Mouse (Mus musculus) cerebellum, adult 2 months (tissue): ENCODE results near the gene Mpzl3. TPM values are rescaled to one million over a fixed set of nuclear protein-coding genes. Genes with fewer than 3 reads are reported as not detected.

Experiments
- DNase-seq, 2 experiments: peaks; one replicate each; pipeline ENCODE4 v3.0.0; 2021
- H3K27ac ChIP-seq: fragments of 200-500 bp; 2 replicates; pipeline ENCODE4 v1.5.1; 2012; ENCODE audit warnings: low read length, control low read depth, inconsistent platforms; ENCODE audit not compliant: insufficient read depth
- H3K27me3 ChIP-seq: fragments of 200-500 bp; 2 replicates; pipeline ENCODE4 v1.6.1; 2012; ENCODE audit warnings: inconsistent platforms, mild to moderate bottlenecking, low read length, moderate library complexity; ENCODE audit not compliant: control insufficient read depth, insufficient read depth
- H3K4me1 ChIP-seq: fragments of 200-500 bp; 2 replicates; pipeline ENCODE4 v1.6.1; 2011; ENCODE audit warnings: low read length; ENCODE audit not compliant: control insufficient read depth, insufficient read depth
- H3K4me3 ChIP-seq: fragments of 200-500 bp; replicated peaks from 2 replicates; pipeline ENCODE3; 2011; ENCODE audit warnings: mild to moderate bottlenecking, low read depth, low read length, control low read depth; ENCODE audit not compliant: insufficient read depth
- CTCF ChIP-seq: fragments of 200-500 bp; IDR thresholded peaks from 2 replicates; pipeline ENCODE4 v1.5.1; 2011; ENCODE audit warnings: low read depth, mild to moderate bottlenecking, control low read depth, low read length, moderate library complexity, borderline replicate concordance; ENCODE audit not compliant: insufficient read depth
- POLR2A ChIP-seq: fragments of 200-500 bp; IDR thresholded peaks from 2 replicates; pipeline ENCODE4 v1.6.1; 2011; ENCODE audit warnings: low read length, control low read depth, borderline replicate concordance; ENCODE audit not compliant: insufficient read depth
- WGBS: fragments of 180-500 bp; shearing (Covaris S2); methylation state at CpG from one replicate; pipeline ENCODE4 v1.1.7; 2018; 5-methylcytosine and 5-hydroxymethylcytosine counted together
- polyA plus RNA-seq: library from polyadenylated mRNA; depleted of rRNA; stranded (reverse); fragments of >200 nt; gene quantifications from 2 replicates; pipeline ENCODE4 v1.2.3, GENCODE M21; 2012

Mpzl3 gene
- polyA plus RNA-seq, 1 experiment = 7.4 TPM

- Histone ChIP-seq H3K27ac (no peak overlapping the region), H3K4me3 (no peak overlapping the region), H3K27me3 (no peaks in the 10 kb centered on the region), H3K4me1 (0 out of 2 replicates have a peak, but pooled peaks cover 2% of the 10 kb centered on the region)
- WGBS = 83% methylated on average over 6 of the region's 6 CpGs
- TF ChIP-seq CTCF = no peak
- TF ChIP-seq POLR2A = no peak
- no peak for DNase-seq
These were observed 40.4 kb downstream of the Mpzl3 start for GRCm38 (mm10) chr9:45095149-45095937.

GRCm38 (mm10) chr9:45097877-45098276 is 42.9 kb downstream of the Mpzl3 start:
- TF ChIP-seq POLR2A (no peak), CTCF (no peak)
- H3K4me3 ChIP-seq = no peak overlapping the region
- no peaks in the 10 kb centered on the region for H3K4me1 ChIP-seq
- DNase-seq = no peak
- no peak overlapping the region for H3K27ac ChIP-seq
- 75% methylated on average over 5 of the region's 5 CpGs for WGBS
- H3K27me3 ChIP-seq = no peaks in the 10 kb centered on the region; the same call in 1 of the 2 replicates

GRCm38 (mm10) chr9:45098426-45098825 is 43.4 kb downstream of the Mpzl3 start:
- TF ChIP-seq CTCF = no peak
- TF ChIP-seq POLR2A = no peak
- 30% methylated on average over 3 of the region's 3 CpGs for WGBS

DNA sequence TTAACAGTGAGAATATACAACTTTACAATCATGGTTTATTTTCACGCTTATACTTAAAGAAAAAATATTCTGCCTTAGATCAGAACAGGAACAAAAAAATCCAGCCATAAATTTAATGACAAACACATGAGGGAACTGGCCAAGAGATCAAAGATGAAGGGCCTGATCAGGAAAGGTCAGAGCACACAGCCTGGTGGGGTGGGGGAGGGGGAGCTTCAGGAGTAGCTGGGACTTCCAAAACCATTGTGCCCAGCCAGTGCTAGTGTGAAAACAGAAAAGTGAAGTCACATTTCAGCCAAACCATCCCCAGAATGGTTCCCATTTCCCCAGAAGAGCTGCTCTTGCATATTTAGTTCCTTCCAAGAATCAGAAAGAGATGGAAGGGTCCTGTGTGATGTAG is 47.5 kb downstream of the Mpzl3 start:
- Histone ChIP-seq H3K27me3 (no peaks in the 10 kb centered on the region; the same call in 1 of the 2 replicates), H3K4me3 (no peak overlapping the region), H3K4me1 (no peaks in the 10 kb centered on the region), H3K27ac (no peak overlapping the region)
- TF ChIP-seq CTCF = no peak
- no peak for TF ChIP-seq POLR2A
- 94% methylated on average over 1 of the region's 1 CpGs for WGBS
- DNase-seq = no peak

More at GRCm38 (mm10) chr9:45098426-45098825, 43.4 kb downstream of the Mpzl3 start:
- Histone ChIP-seq H3K27ac (no peak overlapping the region), H3K4me1 (no peaks in the 10 kb centered on the region), H3K27me3 (no peaks in the 10 kb centered on the region; the same call in 1 of the 2 replicates), H3K4me3 (no peak overlapping the region)
- DNase-seq = no peak

- Histone ChIP-seq H3K4me1 (no peaks in the 10 kb centered on the region), H3K4me3 (no peak overlapping the region), H3K27me3 (no peaks in the 10 kb centered on the region; the same call in 1 of the 2 replicates), H3K27ac (no peak overlapping the region)
- 74% methylated on average over 11 of the region's 11 CpGs for WGBS
- DNase-seq = no peak
- TF ChIP-seq CTCF = no peak
These were observed 48.4 kb downstream of the Mpzl3 start for GRCm38 (mm10) chr9:45103211-45103979.

GRCm38 (mm10) chr9:45105596-45106374 is 50.8 kb downstream of the Mpzl3 start:
- Histone ChIP-seq H3K4me3 (no peak overlapping the region), H3K4me1 (no peaks in the 10 kb centered on the region), H3K27ac (no peak overlapping the region), H3K27me3 (no peaks in the 10 kb centered on the region; the same call in 1 of the 2 replicates)
- no peak for DNase-seq
- WGBS = 81% methylated on average over 2 of the region's 2 CpGs
- TF ChIP-seq CTCF (no peak), POLR2A (no peak)

DNA sequence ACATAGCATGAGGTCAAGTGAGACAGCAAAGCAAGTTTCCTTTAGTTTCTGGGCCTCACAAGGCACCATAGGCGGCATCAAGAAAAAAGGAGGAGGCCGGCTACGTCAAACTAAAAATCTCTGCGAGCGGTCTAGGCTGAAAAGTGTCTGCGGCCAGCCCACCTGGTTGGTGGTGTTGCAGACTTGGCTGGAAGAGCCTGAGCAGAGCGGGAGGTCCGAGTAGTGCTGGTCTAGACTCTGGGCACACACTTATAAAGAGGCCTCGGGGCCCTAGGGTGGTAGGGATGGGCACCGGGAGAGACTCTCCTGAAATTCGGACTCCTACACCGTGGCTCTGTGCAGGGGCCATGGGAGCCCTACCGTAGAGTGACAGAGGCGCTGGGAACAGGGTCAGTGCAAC is 60.7 kb downstream of the Mpzl3 start:
- TF ChIP-seq CTCF (no peak), POLR2A (peak; percentile 63; the same call in 1 of the 2 replicates)
- Histone ChIP-seq H3K4me3 (peak overlapping the region; percentile 90), H3K27me3 (no peaks in the 10 kb centered on the region), H3K4me1 (peaks cover 20% of the 10 kb centered on the region), H3K27ac (peak overlapping the region; percentile 99)
- DNase-seq = peak; percentile 89 to 92
- under 1% methylated on average over 14 of the region's 14 CpGs for WGBS
